Mouse (Mus musculus): ENCODE results near the gene Smg9. TPM values are rescaled to one million over a fixed set of nuclear protein-coding genes. Genes with fewer than 3 reads are reported as not detected.

The Smg9 gene
- total and polyA plus RNA-seq, 3 experiments: 54.6 to 95.3 TPM; not detected in 1

DNA sequence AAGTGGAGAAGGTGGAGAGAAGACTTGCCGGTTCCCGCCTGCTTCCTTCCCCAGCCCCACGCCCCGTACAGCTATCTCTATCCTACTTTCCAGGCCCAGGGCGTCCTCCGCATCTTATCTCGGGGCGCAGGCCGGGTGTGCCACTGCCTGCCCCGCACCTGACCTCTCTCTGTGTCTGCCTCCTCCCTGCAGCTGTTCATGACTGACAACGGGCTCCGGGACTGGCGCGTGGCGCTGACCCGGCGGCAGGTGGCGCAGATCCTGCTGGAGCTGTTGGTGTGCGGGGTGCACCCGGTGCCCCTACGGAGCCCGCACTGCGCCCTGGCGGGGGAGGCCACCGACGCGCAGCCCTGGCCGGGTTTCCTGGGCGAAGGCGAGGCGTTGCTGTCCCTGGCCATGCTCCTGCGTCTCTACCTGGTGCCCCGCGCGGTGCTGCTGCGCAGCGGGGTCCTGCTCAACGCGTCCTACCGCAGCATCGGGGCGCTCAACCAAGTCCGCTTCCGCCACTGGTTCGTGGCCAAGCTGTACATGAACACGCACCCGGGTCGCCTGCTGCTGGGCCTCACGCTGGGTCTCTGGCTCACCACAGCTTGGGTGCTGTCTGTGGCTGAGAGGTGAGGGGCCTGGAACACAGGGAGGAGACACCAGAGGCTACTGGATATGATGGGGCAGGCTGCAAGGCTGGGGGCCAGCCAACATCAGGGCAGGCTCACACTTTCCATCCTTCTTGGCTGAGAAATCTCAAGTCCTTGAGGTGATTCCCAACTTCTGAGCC, 22.1 kb upstream of the Smg9 start (continued):
- TF ChIP-seq HCFC1 (IDR thresholded peaks at IDR 0.05; ENCODE audit: low read depth, low read length): no peak

GRCm38 (mm10) chr7:24378049-24378701, 21.2 kb upstream of the Smg9 start:
- DNase-seq (ENCODE audit: low read depth, low spot score): no peak
- peaks cover 16 to 43% of the 10 kb centered on the region in 2 experiments for H3K4me1 ChIP-seq (ENCODE audit: control insufficient read depth in 1 of 2, insufficient read depth in 2 of 2, low read length in 2 of 2)
- H3K4me3 ChIP-seq (ENCODE audit: control insufficient read depth in 1 of 2, insufficient read depth in 1 of 2, low read depth in 2 of 2, low read length in 2 of 2): no peak overlapping the region
- no peak for TF ChIP-seq POLR2A (IDR thresholded peaks at IDR 0.05; ENCODE audit: control insufficient read depth in 1 of 2, insufficient read depth in 1 of 2, low read depth in 1 of 2, low read length in 2 of 2, poor library complexity in 1 of 2)
- TF ChIP-seq CHD2 (IDR thresholded peaks at IDR 0.05; ENCODE audit: low read length): no peak
- no peak for TF ChIP-seq GABPA (IDR thresholded peaks at IDR 0.05; ENCODE audit: low read depth, low read length)
- TF ChIP-seq GATA1 (IDR thresholded peaks at IDR 0.05; ENCODE audit: low read depth, low read length): no peak
- peak; percentile 63 for TF ChIP-seq ZNF384 (IDR thresholded peaks at IDR 0.05; ENCODE audit: low read depth, low read length)
- TF ChIP-seq POLR2AphosphoS2 (IDR thresholded peaks at IDR 0.05; ENCODE audit: low read length): no peak
- TF ChIP-seq TBP (IDR thresholded peaks at IDR 0.05; ENCODE audit: low read depth, low read length): no peak
- TF ChIP-seq USF2 (IDR thresholded peaks at IDR 0.05; ENCODE audit: borderline replicate concordance in 1 of 2, insufficient read depth in 1 of 2, low read depth in 1 of 2, low read length in 2 of 2): no peak
- H3K27me3 ChIP-seq (ENCODE audit: control insufficient read depth in 1 of 2, insufficient read depth in 2 of 2, low read length in 2 of 2): no peaks in the 10 kb centered on the region
- H3K9me3 ChIP-seq (replicated peaks; ENCODE audit: insufficient read depth, low read length): no peaks in the 10 kb centered on the region
- H3K27ac ChIP-seq (ENCODE audit: control insufficient read depth, low read depth, low read length): peak overlapping the region; percentile 68
- peaks cover 22 to 46% of the 10 kb centered on the region in 2 experiments for H3K36me3 ChIP-seq (ENCODE audit: control insufficient read depth in 1 of 2, insufficient read depth in 2 of 2, low read length in 2 of 2)
- peaks cover 26% of the 10 kb centered on the region for H3K79me2 ChIP-seq (ENCODE audit: control insufficient read depth, insufficient read depth, low read length, poor library complexity)
- 0 out of 2 replicates have a peak overlapping the region, but pooled peaks have one; percentile 7 for H3K9ac ChIP-seq (ENCODE audit: control insufficient read depth, low read depth, low read length, poor library complexity, severe bottlenecking)

DNA sequence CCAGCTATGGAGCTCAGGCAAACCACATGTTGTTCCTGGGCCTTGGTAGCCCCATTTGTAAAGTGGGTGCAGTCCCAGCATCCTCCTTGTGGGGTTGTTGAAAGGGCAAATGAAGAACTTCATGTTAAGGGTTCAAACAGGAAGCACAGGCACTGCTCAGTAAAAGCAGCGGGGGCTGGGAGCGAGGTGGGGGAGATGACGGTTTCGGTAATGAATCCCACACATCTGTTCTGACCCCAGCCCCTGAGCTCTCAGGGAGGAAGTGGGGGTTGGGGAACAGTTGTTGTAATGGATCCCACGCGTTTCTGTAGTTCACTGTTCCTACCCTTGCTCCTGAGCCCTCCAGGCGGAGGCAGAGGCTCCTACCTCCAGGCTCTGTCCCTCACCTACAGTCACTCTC, 19.5 kb upstream of the Smg9 start:
- no peak overlapping the region for H3K4me3 ChIP-seq (ENCODE audit: control insufficient read depth in 1 of 2, insufficient read depth in 1 of 2, low read depth in 2 of 2, low read length in 2 of 2)

More for the DNA sequence above, 19.5 kb upstream of the Smg9 start:
- H3K27ac ChIP-seq (ENCODE audit: control insufficient read depth, low read depth, low read length): no peak overlapping the region; the same call in 1 of the 2 replicates
- peaks cover 11 to 46% of the 10 kb centered on the region in 2 experiments for H3K4me1 ChIP-seq (ENCODE audit: control insufficient read depth in 1 of 2, insufficient read depth in 2 of 2, low read length in 2 of 2)
- H3K79me2 ChIP-seq (ENCODE audit: control insufficient read depth, insufficient read depth, low read length, poor library complexity): peaks cover 13% of the 10 kb centered on the region
- H3K9me3 ChIP-seq (replicated peaks; ENCODE audit: insufficient read depth, low read length): no peaks in the 10 kb centered on the region
- peak; percentile 50 for DNase-seq (ENCODE audit: low read depth, low spot score)
- H3K36me3 ChIP-seq (ENCODE audit: control insufficient read depth in 1 of 2, insufficient read depth in 2 of 2, low read length in 2 of 2): peaks cover 22 to 46% of the 10 kb centered on the region in 2 experiments
- no peaks in the 10 kb centered on the region for H3K27me3 ChIP-seq (ENCODE audit: control insufficient read depth in 1 of 2, insufficient read depth in 2 of 2, low read length in 2 of 2)
- no peak for TF ChIP-seq GABPA (IDR thresholded peaks at IDR 0.05; ENCODE audit: low read depth, low read length)
- no peak for TF ChIP-seq POLR2AphosphoS2 (IDR thresholded peaks at IDR 0.05; ENCODE audit: low read length)
- no peak for TF ChIP-seq RCOR1 (IDR thresholded peaks at IDR 0.05; ENCODE audit: low read depth, low read length)
- TF ChIP-seq MAFK (IDR thresholded peaks at IDR 0.05; ENCODE audit: borderline replicate concordance, low read depth, low read length): no peak
- no peak for TF ChIP-seq CTCF (IDR thresholded peaks at IDR 0.05 in 2 of 3, conservative IDR thresholded peaks at IDR 0.05 in 1 of 3; ENCODE audit: control insufficient read depth in 1 of 3, insufficient read depth in 1 of 3, low read depth in 2 of 3, low read length in 3 of 3, poor library complexity in 1 of 3, severe bottlenecking in 1 of 3)
- no peak for TF ChIP-seq MAZ (IDR thresholded peaks at IDR 0.05; ENCODE audit: low read depth, low read length)
- no peak for TF ChIP-seq BHLHE40 (IDR thresholded peaks at IDR 0.05; ENCODE audit: borderline replicate concordance, low read depth, low read length)
- TF ChIP-seq ELF1 (IDR thresholded peaks at IDR 0.05; ENCODE audit: low read depth, low read length): no peak
- no peak for TF ChIP-seq SIN3A (IDR thresholded peaks at IDR 0.05; ENCODE audit: low read length)
- no peak for TF ChIP-seq ZNF384 (IDR thresholded peaks at IDR 0.05; ENCODE audit: low read depth, low read length)
- TF ChIP-seq NELFE (IDR thresholded peaks at IDR 0.05; ENCODE audit: low read depth, low read length): no peak
- TF ChIP-seq JUND (IDR thresholded peaks at IDR 0.05; ENCODE audit: low read depth, low read length): no peak
- no peak for TF ChIP-seq ZC3H11A (IDR thresholded peaks at IDR 0.05; ENCODE audit: low read depth, low read length)
- no peak for TF ChIP-seq NRF1 (IDR thresholded peaks at IDR 0.05; ENCODE audit: insufficient read depth, low read depth, low read length, poor library complexity, severe bottlenecking)
- H3K9ac ChIP-seq (ENCODE audit: control insufficient read depth, low read depth, low read length, poor library complexity, severe bottlenecking): no peak overlapping the region
